Mouse (Mus musculus) brain, embryonic 14.5 days (tissue): ENCODE measurements around the gene Xpr1. TPM values are rescaled to one million over a fixed set of nuclear protein-coding genes. Genes with fewer than 3 reads are reported as not detected.

Source experiments
- DNase-seq: peaks from one replicate; pipeline ENCODE4 v3.0.0-alpha.2; 2011; ENCODE audit warnings: low read depth
- CTCF ChIP-seq: fragments of 200-500 bp; IDR thresholded peaks from 2 replicates; pipeline ENCODE4 v1.5.1; 2012; ENCODE audit warnings: inconsistent platforms, mild to moderate bottlenecking, moderate library complexity, borderline replicate concordance; ENCODE audit not compliant: insufficient read depth, insufficient read length; ENCODE audit errors: extremely low read depth
- POLR2A ChIP-seq: fragments of 200-500 bp; IDR thresholded peaks from 2 replicates; pipeline ENCODE4 v1.6.1; 2012; ENCODE audit warnings: mild to moderate bottlenecking, inconsistent platforms, borderline replicate concordance; ENCODE audit not compliant: poor library complexity, insufficient read depth, insufficient read length, severe bottlenecking; ENCODE audit errors: extremely low read depth
- polyA plus RNA-seq: library from polyadenylated mRNA; depleted of rRNA; stranded (reverse); fragments of >200 nt; gene quantifications from 2 replicates; pipeline ENCODE4 v1.2.3, GENCODE M21; 2012

Gene Xpr1
- polyA plus RNA-seq, 1 experiment, result 125 TPM

DNA sequence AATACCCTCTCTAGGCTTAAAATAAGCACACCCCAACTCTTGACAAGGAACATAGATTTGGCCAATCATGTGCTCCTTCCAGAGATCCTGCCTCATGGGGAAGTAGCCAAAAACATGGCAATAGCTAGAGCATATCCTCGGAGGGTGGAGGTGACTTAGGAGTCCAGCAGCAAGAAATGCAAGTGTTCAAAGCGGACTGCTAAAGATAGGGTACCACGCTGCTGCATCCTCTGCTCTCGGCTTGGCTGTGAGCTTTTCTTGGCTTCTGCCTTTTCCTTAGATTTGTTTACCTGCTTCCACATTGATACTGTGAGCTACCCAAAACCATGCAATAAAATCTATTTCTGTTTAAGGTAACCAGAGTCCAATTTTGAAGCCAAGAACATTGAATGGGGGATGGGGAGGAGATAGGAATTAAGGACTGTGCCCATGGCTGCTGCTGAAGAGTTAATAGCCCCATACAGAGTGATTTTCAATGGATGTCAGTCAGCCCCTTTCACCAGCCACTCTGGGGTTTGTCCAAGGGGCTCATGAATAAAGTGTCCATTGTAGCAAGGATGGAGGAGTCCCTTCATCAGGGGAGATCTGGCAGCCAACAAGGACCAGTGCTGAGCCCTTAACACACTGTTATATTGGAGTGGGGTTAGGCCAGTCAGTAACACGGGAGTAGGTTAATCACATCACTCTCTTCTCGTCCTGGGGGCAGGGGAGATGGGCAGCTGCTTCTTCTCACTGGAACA, 10.1 kb upstream of the Xpr1 start:
- TF ChIP-seq CTCF (no peak), POLR2A (no peak)
- DNase-seq, result peak; percentile 90

DNA sequence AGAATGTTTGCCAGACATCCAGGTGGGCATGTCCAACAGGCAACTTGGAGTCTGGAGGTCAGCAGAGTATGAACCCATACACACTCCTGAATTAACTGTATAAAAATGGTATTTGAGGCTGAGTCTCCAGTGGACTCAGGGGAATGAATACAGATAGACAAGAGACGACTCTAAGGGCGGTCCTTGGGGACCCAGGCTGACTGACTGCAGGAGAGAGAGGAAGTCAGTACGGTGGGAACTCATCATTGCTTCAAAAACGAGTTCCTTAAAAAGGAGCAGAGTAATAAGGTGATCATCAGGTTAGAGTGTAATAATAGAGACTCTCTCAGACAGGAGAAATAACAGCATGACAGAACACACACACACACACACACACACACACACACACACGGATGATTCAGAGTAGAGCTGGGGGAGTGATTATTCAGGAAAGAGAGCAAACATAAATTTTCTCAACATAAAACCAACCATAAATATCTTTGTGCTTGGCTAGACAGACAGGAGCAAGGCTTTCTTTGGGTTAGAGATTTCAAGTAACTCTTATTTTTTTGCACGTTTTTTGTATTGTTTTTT, 8.6 kb upstream of the Xpr1 start:
- no peak for DNase-seq
- no peak for TF ChIP-seq POLR2A
- no peak for TF ChIP-seq CTCF

DNA sequence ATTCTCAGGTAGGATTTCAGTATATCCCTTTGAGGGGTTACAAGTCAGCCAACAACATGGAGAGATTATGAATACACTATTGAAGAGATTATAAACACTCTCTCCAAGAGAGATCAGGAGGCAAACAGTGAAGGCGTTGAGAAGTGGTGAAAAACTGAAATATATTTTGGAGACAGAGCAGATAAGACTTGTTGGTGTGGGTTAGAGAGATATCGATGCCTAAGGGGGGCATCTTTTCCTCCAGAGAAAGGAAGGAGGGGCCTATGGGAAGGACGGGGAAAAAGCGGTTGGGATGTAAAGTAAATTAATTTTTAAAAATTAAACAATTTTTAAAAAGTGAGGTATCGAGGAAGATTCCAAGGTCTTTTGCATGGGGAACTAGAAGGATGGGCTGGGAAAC, 8.1 kb upstream of the Xpr1 start:
- no peak for TF ChIP-seq POLR2A
- no peak for TF ChIP-seq CTCF
- no peak for DNase-seq

DNA sequence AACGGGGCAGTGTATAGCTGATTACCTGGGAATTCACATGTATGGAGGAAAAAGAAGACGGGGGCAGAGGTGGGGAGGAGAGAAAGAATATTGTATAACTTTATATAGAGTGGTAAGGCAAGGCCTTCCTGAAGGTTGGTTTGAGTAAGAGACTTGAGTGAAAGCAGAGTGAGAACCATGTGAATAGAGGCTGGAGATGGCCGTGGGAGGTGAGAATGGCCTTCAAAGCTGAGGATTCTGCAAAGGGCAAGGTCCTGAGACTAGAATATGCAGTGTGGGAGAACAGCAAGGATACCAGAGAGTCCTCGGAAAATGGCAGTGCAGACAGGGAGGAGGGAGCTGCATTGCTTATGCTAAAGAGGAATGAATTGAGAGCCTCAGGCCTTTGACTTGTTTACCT, 6.6 kb upstream of the Xpr1 start:
- no peak for DNase-seq
- TF ChIP-seq CTCF (no peak), POLR2A (no peak)

DNA sequence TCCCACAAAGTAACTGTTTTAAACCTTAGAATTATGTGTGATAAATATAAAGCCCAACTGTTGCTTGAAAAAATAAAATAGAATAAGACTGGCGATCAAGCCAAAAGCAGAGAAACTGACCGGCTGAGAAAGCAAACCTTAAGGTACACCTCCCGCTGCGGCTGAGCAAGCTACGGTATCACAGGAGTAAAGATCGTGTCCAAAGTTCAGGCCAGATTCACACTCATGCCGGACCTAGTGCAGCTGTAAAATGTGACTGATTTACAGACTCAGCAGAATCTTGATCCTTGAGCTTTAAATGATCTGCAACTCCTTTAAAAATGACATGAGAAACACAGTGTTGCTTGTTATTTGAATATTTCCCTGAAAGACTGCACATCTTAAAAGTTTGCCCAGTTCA, 4.8 kb upstream of the Xpr1 start:
- DNase-seq, result no peak
- no peak for TF ChIP-seq CTCF
- no peak for TF ChIP-seq POLR2A

DNA sequence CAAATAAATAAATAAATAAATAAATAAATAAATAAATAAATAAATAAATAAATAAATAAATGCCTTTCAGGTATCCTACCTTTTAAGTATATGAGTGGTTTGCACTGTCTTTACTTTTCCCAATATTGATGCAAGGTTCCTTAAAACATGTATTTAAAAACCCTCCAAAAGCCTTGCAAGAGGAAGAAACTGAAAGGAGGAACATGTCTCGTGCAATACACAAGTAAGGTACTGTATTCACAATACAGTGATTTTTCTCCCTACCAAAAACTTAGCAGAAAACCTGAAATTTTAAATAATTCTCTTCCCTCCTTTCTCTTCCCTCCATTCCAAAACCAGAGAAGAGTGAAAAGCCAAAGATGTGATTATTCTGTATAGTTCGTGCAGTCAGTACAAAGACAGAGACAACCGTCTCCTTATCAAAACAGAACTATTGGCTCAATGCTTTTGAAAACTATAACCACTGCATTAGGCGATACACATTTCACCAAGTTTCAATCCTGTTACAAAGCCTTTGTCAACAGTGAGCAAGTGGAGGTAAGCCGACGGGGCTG, 991 bp downstream of the Xpr1 start:
- peak; percentile 54 for DNase-seq
- TF ChIP-seq CTCF (no peak), POLR2A (no peak)

DNA sequence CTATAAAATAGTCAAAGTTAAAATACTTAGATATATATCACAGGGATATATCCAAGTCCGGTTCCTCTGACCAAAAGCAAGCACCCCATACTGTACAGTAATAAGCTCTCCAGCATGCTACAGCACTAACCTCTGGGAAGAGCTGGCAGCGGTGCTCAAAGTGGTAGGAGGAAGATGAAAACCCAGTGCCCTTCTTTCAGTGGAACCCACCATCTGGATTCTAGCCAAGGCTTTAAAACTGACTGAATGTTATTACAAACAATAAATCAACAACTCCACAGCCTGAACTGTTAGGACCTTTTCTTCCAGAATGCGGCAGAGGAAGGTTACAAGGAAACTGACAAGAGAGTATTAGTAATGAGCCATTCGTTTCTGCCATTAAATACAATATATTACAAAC, 1.8 kb downstream of the Xpr1 start:
- no peak for TF ChIP-seq POLR2A
- TF ChIP-seq CTCF, result no peak
- DNase-seq, result peak; percentile 69

DNA sequence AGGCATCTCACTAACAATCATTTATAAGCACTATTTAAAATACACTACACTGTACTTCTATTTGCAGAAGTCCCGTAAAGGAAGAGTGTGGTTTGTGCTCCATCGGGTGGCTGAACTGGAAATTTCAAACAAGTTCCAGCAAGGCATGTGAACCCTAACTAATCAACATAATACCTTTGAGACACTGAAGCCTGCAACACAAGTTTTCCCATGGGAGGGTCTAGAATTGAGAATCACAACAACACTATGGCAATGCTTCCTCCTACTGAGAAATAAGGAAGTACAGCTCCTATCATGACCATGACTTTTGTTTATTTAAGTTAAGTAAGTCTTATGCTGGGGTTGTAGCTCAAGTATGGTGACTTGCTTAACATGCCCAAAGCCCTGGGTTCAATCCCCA, 4.5 kb downstream of the Xpr1 start:
- TF ChIP-seq POLR2A (no peak), CTCF (no peak)
- DNase-seq, result no peak

DNA sequence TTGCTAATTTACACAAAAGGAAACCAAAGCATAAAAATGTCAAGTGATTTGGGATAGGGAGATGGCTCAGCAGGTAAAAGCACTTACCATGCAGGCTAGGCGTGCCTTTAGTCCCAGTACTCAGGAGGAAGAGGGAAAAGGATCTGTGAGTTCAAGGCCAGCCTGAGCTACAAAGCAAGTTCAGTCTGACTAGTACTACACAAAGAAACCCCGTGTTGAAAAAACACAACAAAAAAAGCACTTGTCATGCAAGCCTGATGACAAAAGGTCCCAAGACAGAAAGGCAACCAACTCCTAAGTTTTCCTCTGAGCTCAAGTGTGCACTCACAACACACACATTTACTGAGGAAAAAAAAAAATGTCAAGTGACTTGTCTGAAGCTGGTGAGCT, 8.6 kb downstream of the Xpr1 start:
- DNase-seq, result no peak
- TF ChIP-seq POLR2A (no peak), CTCF (no peak)

DNA sequence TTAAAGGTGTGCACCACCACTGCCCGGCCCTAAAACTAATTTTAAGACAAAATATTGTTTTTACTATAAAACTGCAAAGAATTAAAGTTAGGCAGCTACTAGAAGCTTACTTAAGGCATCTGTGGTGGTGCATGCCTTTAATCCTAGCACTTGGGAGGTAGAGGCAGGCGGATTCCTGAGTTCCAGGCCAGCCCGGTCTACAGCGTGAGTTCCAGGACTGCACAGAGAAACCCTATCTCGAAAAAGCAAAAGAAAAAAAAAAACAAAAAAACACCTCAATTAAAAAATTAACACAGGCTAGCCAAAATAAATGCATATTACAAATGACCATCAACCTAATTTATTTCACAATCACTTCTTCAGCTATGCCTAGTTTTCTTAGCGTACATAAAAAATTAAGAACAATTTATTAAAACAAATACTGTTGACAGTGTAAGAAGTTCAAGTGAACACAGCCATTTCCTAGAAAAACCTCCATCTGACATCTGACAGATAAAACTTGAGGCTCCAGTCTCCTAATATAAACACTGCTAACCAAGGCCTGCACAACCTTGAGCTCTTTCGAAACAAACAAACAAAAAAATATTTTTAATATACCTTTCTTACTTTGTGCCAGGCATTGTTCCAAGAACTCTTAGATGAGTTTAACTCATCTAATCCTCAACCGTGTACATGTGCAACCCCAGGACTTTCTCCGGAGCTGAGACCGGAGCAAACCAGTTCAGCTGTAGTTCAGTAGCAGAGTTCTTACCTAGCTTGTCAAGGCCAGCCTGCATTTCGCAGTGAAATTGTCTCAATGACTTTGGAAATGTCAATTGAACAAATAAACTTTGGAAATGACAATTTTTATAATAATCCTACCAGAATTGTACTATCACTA, 9.3 kb downstream of the Xpr1 start:
- TF ChIP-seq POLR2A, result no peak
- TF ChIP-seq CTCF, result no peak

DNA sequence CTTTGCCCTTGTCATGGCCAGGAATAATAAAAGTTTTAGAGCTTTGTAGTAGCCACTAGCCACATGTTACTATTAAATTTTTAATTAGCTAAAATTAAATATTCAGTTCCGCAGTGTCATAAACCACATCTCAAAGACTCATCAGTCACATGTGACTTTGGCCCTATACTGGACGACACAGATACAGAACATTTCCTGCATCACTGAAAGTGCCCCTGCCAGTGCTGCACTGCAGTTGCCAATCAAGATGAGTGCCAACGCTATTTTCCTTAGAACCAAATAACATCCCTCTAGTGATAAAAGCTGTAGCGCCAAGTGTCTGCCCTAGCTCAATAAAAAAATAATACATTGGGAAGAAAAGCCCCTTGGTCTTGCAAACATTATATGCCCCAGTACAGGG, 17.2 kb downstream of the Xpr1 start:
- DNase-seq, result no peak
- TF ChIP-seq POLR2A (no peak), CTCF (no peak)

More for the DNA sequence above, 9.3 kb downstream of the Xpr1 start:
- no peak for DNase-seq
